Mouse (Mus musculus) neural tube, embryonic 14.5 days (tissue): Measurements from ENCODE around the gene Tmem240. TPM values are rescaled to one million over a fixed set of nuclear protein-coding genes. Genes with fewer than 3 reads are reported as not detected.
A peak's percentile ranks its signal among the peaks of the same experiment; 100 is the strongest.
"Not testable (repeated sequence)": the region's sequence is repeated elsewhere in the genome, so short reads cannot be mapped to it uniquely, and the experiment has no call there.

Experiments used
- ATAC-seq: fragments of 200-750 bp; cut with Nextera tagmentation; 2 replicates; pipeline ENCODE4 v1.8.0; 2017; ENCODE audit warnings: low read depth, mild to moderate bottlenecking, moderate TSS enrichment, moderate library complexity
- H3K27ac ChIP-seq: fragments of 300-500 bp; sonication (generic); 2 replicates; pipeline ENCODE4 v1.5.1; 2014; ENCODE audit warnings: low read depth, mild to moderate bottlenecking, control low read depth, low read length, moderate library complexity, mixed read lengths
- H3K27me3 ChIP-seq: fragments of 300-500 bp; sonication (generic); 2 replicates; pipeline ENCODE4 v1.6.1; 2014; ENCODE audit warnings: low read length; ENCODE audit not compliant: control insufficient read depth, insufficient read depth
- H3K36me3 ChIP-seq: fragments of 300-500 bp; sonication (generic); 2 replicates; pipeline ENCODE4 v1.6.1; 2014; ENCODE audit warnings: low read length, mixed read lengths; ENCODE audit not compliant: control insufficient read depth, insufficient read depth
- H3K4me1 ChIP-seq: fragments of 300-500 bp; sonication (generic); 2 replicates; pipeline ENCODE4 v1.6.1; 2014; ENCODE audit warnings: low read length; ENCODE audit not compliant: control insufficient read depth, insufficient read depth
- H3K4me2 ChIP-seq: fragments of 300-500 bp; sonication (generic); 2 replicates; pipeline ENCODE4 v1.6.1; 2014; ENCODE audit warnings: mild to moderate bottlenecking, low read depth, low read length, control low read depth
- H3K4me3 ChIP-seq: fragments of 300-500 bp; sonication (generic); 2 replicates; pipeline ENCODE4 v1.5.1; 2014; ENCODE audit warnings: low read depth, low read length, control low read depth, mixed read lengths
- H3K9ac ChIP-seq: fragments of 300-500 bp; sonication (generic); replicated peaks from 2 replicates; pipeline ENCODE4 v1.6.1; 2014; ENCODE audit warnings: low read depth, mild to moderate bottlenecking, control low read depth, low read length, mixed read lengths
- H3K9me3 ChIP-seq: fragments of 300-500 bp; sonication (generic); 2 replicates; pipeline ENCODE4 v1.6.1; 2016; ENCODE audit warnings: low read length; ENCODE audit not compliant: control insufficient read depth
- whole genome bisulfite sequencing: fragments of 180-500 bp; shearing (Covaris S2); extraction: QIAGEN DNeasy Blood & Tissue Kit; methylation state at CpG from one replicate; pipeline ENCODE4 v1.1.7; 2014; 5-methylcytosine and 5-hydroxymethylcytosine counted together
- polyA plus RNA-seq: library from polyadenylated mRNA; unstranded; fragments of >200 nt; fragmentation: Nextera tagmentation; extraction: Ambion mirVana; gene quantifications from 2 replicates; pipeline ENCODE4 v1.2.1, GENCODE M21; 2014

Gene Tmem240
- polyA plus RNA-seq, 1 experiment from 2014 or later: 9.6 TPM

- no peaks in the 10 kb centered on the region for H3K27me3 ChIP-seq
- no peak overlapping the region for H3K4me3 ChIP-seq
- H3K36me3 ChIP-seq: no peaks in the 10 kb centered on the region
- no peaks in the 10 kb centered on the region for H3K9me3 ChIP-seq
- no peak overlapping the region for H3K27ac ChIP-seq
- peaks cover 7% of the 10 kb centered on the region; the same call in 1 of the 2 replicates for H3K4me1 ChIP-seq
- H3K9ac ChIP-seq: no peak overlapping the region
- no peak for ATAC-seq
- WGBS: 23% methylated on average over 6 of the region's 6 CpGs
- H3K4me2 ChIP-seq: no peak overlapping the region
These were observed 46.3 kb downstream of the Tmem240 start for GRCm38 (mm10) chr4:155780895-155781294.

DNA sequence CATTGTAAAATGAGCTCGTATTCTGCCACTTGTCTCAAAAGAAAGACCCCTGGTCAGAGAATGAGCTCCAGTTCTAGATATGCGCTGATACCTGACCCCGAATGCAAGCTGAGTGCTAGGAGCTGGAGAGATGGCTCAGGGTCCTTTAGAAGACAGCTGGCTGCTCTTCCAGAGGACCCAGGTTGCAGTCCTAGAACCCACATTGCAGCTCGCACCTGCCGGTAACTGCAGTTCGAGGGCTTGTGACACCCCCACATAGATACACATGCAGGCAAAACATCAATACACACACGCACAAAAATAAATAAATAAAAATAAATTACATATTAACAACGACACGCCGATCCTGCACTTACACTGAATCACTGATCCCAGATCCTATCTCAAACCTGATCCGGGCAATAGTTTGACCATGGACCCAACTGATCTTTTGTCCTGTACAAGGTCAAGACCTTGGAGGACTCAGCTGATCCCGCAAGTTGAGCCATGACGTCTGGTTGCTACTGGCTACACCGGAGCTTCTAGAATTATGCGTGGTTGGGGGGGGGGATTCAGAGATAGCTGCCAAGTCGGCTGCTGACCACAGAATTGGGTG, 49.0 kb downstream of the Tmem240 start:
- WGBS: 38% methylated on average over 16 of the region's 16 CpGs
- no peak; the same call in 1 of the 2 replicates for ATAC-seq

DNA sequence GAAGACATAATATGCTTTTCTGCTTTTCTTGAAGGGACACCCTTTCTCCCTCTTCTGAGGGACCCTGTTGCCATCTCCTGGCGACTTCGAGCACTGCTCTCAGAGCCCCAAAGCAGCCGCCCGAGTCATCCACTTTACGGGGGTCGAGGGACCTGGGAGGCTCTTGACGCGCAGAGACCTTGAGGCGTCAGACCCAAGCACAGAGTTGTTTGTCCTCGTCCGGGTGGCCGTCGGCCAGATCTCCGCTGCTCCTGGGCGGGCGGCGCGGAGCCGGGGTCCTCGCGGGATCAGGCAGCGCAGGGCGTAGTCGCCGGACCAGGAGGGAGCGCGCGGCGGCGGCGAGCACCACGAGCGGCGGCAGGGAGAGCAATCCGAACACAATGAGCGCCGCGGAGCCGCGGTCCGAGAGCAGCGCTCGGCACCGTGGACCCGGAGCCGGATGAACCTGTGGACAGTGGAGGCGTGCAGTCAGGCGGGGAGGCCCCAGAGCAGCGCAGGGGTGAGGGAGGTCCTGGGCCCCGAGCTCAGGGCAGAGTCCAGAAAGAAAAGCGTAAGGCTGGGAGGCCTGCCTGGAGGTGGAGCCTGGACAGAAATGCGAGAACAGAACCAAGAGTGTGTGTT, 49.6 kb downstream of the Tmem240 start:
- Histone ChIP-seq H3K27ac (peak overlapping the region; percentile 88), H3K9ac (peak overlapping the region; percentile 85), H3K9me3 (no peaks in the 10 kb centered on the region), H3K4me1 (peaks cover 7% of the 10 kb centered on the region; the same call in 1 of the 2 replicates), H3K4me2 (peak overlapping the region; percentile 63), H3K4me3 (peak overlapping the region; percentile 61), H3K27me3 (no peaks in the 10 kb centered on the region), H3K36me3 (no peaks in the 10 kb centered on the region)
- ATAC-seq: peak; percentile 89
- under 1% methylated on average over 46 of the region's 52 CpGs for WGBS

More for the DNA sequence above, 49.0 kb downstream of the Tmem240 start:
- peaks cover 7% of the 10 kb centered on the region; the same call in 1 of the 2 replicates for H3K4me1 ChIP-seq
- H3K9me3 ChIP-seq: no peaks in the 10 kb centered on the region
- no peaks in the 10 kb centered on the region for H3K36me3 ChIP-seq
- H3K9ac ChIP-seq: peak overlapping the region; percentile 85
- peak overlapping the region; percentile 88 for H3K27ac ChIP-seq
- peak overlapping the region; percentile 61 for H3K4me3 ChIP-seq
- H3K27me3 ChIP-seq: no peaks in the 10 kb centered on the region
- H3K4me2 ChIP-seq: peak overlapping the region; percentile 63

DNA sequence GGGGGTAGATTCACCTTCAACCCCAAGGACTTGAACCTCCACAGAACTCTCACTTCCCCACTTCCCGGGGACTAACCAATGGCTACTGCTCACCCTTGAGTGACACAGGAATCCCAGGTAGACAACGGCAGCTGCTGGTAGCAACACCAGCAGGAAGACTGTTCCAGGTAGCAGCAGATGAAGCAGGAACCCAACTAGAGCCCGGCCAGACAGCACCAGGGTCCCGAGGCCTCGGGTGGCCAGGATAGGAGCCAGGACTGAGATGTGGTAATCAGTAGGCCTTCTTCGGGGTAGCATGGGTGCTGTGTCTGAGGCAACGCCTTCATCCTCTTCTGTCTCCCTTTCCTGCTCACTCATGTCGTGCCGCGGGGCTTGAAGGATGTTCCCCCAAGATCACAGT, 50.6 kb downstream of the Tmem240 start:
- Histone ChIP-seq H3K27ac (no peak overlapping the region), H3K9ac (no peak overlapping the region), H3K36me3 (no peaks in the 10 kb centered on the region), H3K4me3 (no peak overlapping the region), H3K27me3 (no peaks in the 10 kb centered on the region), H3K4me1 (peaks cover 7% of the 10 kb centered on the region; the same call in 1 of the 2 replicates), H3K9me3 (no peaks in the 10 kb centered on the region), H3K4me2 (no peak overlapping the region)
- 86% methylated on average over 10 of the region's 10 CpGs for WGBS
- ATAC-seq: no peak

DNA sequence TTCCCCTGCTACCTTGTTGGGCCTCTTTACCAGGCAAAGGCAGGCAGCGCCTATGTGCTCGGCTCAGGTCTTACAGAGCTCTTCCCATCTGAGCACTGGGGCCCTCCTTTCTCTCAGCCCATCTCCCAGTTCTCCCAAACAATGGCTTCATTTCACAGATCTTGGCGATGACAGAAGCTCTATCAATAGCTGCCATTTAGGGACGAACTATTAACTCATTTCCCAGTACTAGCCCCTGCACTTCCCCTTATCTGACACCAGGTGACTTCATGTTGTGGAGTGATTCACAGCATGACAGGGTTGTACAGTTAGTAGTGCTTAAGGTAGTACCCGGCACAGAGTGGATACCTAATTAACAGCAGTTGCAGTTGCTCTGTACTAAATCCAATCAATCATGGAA, 51.2 kb downstream of the Tmem240 start, which contains the start of gene Tmem88b:
Gene Tmem88b, minus strand, starts transcription at position 56 of the 400 bp plus-strand sequence.
- H3K9ac ChIP-seq: peak within 1 kb of the TSS; percentile 85
- H3K4me1 ChIP-seq: peaks cover 7% of the 10 kb centered on the region; the same call in 1 of the 2 replicates
- H3K4me2 ChIP-seq: peak within 1 kb of the TSS; percentile 63
- no peak for ATAC-seq
- no peaks in the 10 kb centered on the region for H3K9me3 ChIP-seq
- peak within 1 kb of the TSS; percentile 61 for H3K4me3 ChIP-seq
- H3K36me3 ChIP-seq: no peaks in the 10 kb centered on the region
- no peaks in the 10 kb centered on the region for H3K27me3 ChIP-seq
- H3K27ac ChIP-seq: peak within 1 kb of the TSS; percentile 88; the same call in 1 of the 2 replicates
- 68% methylated on average over 5 of the region's 5 CpGs for WGBS

GRCm38 (mm10) chr4:155788300-155788699, 53.7 kb downstream of the Tmem240 start:
- Histone ChIP-seq H3K4me2 (no peak overlapping the region), H3K4me3 (no peak overlapping the region), H3K9ac (no peak overlapping the region), H3K9me3 (no peaks in the 10 kb centered on the region), H3K36me3 (no peaks in the 10 kb centered on the region), H3K4me1 (peaks cover 5% of the 10 kb centered on the region; the same call in 1 of the 2 replicates), H3K27me3 (no peaks in the 10 kb centered on the region), H3K27ac (no peak overlapping the region)
- no peak for ATAC-seq
- 82% methylated on average over 3 of the region's 3 CpGs for WGBS

DNA sequence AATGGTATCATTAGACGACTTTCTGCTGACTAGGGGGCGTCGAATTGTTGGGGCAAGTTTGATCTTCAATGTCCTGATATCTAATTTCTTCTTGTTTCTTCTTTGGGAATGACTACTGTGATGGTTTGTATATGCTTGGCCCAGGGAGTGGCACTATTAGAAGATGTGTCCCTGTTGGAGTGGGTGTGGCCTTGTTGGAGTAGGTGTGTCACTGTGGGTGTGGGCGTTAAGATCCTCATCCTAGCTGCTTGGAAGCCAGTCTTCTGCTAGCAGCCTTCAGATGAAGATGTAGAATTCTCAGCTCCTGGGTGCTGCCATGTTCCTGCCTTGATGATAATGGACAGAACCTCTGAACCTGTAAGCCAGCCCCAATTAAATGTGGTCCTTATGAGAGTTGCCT, 54.2 kb downstream of the Tmem240 start:
- H3K9ac ChIP-seq, H3K4me3 ChIP-seq, H3K27me3 ChIP-seq, ATAC-seq, H3K4me1 ChIP-seq, H3K9me3 ChIP-seq, H3K36me3 ChIP-seq, H3K4me2 ChIP-seq, H3K27ac ChIP-seq: not testable (repeated sequence)
- 84% methylated on average over 4 of the region's 4 CpGs for WGBS

DNA sequence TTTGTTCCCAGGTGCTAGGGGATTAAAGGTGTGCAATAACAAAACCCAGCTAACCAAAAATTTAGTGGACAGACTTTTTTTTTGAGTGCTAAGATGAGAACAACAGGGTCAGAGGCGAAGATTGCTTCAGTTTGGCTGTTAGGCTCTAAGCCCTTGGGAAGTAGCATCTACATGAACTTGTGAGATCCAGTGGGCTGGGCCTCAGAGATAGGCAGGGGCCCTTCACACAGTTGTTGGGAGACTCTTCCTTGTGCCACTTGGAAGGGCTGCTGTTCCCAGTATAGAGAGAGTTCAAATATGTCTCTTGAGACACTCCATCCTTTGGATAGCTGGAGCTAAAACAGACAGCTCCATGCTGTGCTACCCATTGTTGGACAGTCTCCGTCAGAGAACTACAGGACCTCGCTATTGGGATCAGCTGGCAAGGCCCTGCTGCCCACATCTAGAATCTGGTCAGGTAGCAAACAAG, 55.5 kb downstream of the Tmem240 start, which contains the start of gene Ankrd65:
Gene Ankrd65, plus strand, starts transcription at position 419 of the 469 bp plus-strand sequence.
- no peaks in the 10 kb centered on the region for H3K4me1 ChIP-seq
- H3K27ac ChIP-seq: no peak within 1 kb of the TSS
- no peak within 1 kb of the TSS for H3K9ac ChIP-seq
- no peaks in the 10 kb centered on the region for H3K36me3 ChIP-seq
- no peak within 1 kb of the TSS for H3K4me2 ChIP-seq
- no peak within 1 kb of the TSS for H3K4me3 ChIP-seq
- no peak for ATAC-seq
- H3K9me3 ChIP-seq: no peaks in the 10 kb centered on the region
- H3K27me3 ChIP-seq: no peaks in the 10 kb centered on the region
- WGBS: 78% methylated on average over 3 of the region's 3 CpGs
